Mouse (Mus musculus): Measurements from ENCODE around the gene Sstr4.
A peak's percentile ranks its signal among the peaks of the same experiment; 100 is the strongest.

The Sstr4 gene

DNA sequence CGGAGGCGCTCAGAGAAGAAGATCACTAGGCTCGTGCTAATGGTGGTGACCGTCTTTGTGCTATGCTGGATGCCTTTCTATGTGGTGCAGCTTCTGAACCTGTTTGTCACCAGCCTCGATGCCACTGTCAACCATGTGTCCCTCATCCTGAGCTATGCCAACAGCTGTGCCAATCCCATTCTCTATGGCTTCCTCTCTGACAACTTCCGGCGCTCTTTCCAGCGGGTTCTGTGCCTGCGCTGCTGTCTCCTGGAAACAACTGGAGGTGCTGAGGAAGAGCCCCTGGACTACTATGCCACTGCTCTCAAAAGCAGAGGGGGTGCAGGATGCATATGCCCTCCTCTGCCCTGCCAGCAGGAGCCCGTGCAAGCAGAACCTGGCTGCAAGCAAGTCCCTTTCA lies 1.1 kb downstream of the Sstr4 start:
- DNase-seq, result no peak

DNA sequence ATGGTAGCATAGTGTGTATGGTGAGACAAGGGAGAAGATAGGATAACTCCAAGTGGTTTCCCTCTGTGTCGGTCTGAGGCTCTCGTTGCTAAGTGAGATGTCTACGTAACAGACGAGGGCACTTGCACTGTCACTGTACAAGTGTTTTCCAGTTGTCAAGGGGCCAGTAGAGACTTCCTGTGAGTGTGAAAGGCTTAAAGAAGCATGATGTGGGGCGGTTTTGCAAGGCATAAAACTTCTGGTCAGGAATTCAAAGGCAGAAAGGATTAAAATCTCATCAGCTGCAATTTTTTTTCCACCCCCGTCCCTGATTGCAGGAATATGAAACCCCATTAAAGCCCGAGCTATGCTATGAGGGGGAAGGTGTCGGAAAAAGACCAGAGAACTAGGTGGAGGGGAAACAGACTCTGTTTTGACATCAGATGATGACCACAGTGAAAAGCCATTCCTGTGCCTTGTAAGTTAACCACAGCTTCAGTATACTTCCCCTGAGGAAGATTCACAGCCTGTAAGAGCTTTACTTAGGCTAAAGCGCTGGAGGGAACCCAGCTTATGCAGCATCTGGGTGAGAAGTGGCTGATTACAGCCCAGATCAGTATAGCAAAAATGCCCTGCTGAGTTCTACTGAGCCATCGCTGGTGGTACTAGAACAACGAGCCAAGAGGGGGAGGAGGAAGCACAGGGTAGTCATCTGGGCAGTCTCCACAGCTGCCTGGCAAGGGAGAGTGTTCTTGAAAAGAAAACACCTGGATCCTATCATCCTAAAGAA lies 2.1 kb downstream of the Sstr4 start:
- DNase-seq, result no peak

DNA sequence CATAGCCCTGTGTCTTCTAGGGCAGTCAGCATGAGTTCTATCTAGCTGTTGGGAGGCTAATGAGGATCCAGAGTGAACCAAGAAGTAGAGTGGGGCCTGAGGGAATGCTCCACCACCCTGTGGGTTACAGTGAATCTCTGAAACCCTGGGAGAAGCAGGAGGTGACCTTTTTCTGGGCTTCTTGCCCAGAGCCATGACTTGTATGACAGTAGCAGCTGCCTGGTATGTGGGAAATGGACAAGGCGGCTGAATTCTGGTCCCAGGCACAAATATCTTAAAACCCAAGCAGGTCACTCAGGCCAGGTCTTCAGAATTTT lies 2.6 kb downstream of the Sstr4 start:
- DNase-seq, result no peak

- DNase-seq, result no peak
These were observed 3.9 kb downstream of the Sstr4 start for GRCm38 (mm10) chr2:148398901-148399685.

GRCm38 (mm10) chr2:148402227-148402626 lies 7.1 kb downstream of the Sstr4 start:
- DNase-seq, result no peak

GRCm38 (mm10) chr2:148404906-148405305 lies 9.8 kb downstream of the Sstr4 start:
- DNase-seq, result no peak

GRCm38 (mm10) chr2:148406160-148406970 lies 11.2 kb downstream of the Sstr4 start:
- DNase-seq, result peak; percentile 45

GRCm38 (mm10) chr2:148406971-148407869 lies 12.1 kb downstream of the Sstr4 start:
- DNase-seq, result no peak

- no peak for DNase-seq
These were observed 13.0 kb downstream of the Sstr4 start, which contains the start of gene Thbd for GRCm38 (mm10) chr2:148407870-148408760. Gene Thbd, minus strand, starts transcription at chr2:148408188.

DNA sequence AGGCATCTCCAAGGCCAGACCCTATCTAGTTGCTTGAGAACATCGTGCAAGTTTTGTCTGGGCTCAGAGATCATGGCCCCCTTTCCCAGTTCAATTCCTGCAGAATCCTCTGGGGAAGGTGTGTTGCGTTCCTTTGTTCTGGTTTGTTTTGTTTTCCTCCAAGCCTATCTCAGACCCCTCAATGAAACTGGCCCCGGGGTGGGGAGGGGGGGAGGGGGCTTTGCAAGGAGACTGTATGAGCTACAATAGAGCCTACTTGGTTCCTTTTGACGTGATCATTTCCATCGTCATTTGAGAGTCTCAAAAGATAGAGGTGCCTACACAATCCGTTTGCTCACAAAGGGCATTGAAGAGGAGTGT lies 13.6 kb downstream of the Sstr4 start:
- no peak for DNase-seq

DNA sequence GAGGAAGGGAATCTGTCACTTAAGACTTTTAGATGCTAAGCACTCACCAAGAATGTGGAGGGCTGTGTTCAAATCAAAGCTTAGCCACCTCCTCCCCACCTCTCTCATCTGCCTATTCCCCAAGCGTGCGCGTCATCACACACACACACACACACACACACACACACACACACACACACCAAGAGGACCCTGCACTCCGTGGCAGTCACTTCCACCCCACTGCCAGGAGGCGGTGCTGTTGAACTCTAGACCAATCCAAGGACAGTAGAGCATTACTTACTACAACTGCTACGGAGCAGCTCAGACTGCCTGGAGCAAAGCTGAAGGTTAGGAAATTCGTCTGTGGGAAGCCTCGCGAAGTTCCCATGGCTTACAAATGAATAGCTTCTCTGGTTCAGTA lies 14.0 kb downstream of the Sstr4 start:
- DNase-seq, result peak; percentile 65

GRCm38 (mm10) chr2:148409821-148410220 lies 14.7 kb downstream of the Sstr4 start:
- no peak for DNase-seq

DNA sequence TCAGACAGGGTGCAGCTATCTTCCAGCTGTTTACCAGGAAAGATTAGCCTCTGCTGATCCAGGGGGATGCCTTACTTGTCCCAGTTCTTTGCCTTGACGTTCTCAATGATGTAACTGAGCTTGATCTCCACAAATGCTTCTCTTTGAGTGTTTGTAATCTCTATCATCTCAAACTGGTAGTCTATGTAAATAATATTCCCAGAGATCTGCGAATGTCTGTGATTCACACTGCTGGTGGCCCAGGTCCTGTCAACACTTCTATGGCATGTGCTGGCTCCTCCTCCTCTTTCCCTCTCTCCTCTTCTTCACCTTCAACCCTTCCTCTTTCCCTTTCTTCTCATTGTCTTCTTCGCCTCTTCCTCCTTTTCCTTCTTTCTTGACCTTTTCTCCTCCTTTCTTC lies 24.0 kb downstream of the Sstr4 start:
- no peak for DNase-seq

- DNase-seq, result no peak
These were observed 24.6 kb downstream of the Sstr4 start for GRCm38 (mm10) chr2:148419776-148420175.

- no peak for DNase-seq
These were observed 26.0 kb downstream of the Sstr4 start for GRCm38 (mm10) chr2:148421112-148421511.

GRCm38 (mm10) chr2:148421706-148422105 lies 26.6 kb downstream of the Sstr4 start:
- no peak for DNase-seq

GRCm38 (mm10) chr2:148425709-148426382 lies 30.7 kb downstream of the Sstr4 start:
- DNase-seq, result no peak

DNA sequence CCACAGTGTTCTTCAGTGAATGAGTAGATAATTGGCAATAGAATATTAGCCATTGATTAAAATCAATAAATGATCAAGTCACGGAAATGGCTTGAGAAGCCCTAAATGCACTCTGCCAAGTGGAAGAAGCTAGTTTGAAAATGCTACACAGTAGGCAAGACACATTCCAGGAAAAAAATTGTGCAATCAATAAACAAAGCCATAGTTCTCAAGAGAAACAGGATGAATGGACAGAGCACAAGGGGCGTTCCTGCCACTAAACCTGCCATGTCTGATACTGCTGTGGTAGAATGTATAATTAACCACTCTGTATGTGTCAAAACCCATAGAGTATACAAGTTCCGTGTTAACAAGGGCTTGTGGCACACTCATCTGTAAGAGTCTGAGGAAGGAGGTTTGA lies 32.4 kb downstream of the Sstr4 start:
- no peak for DNase-seq

DNA sequence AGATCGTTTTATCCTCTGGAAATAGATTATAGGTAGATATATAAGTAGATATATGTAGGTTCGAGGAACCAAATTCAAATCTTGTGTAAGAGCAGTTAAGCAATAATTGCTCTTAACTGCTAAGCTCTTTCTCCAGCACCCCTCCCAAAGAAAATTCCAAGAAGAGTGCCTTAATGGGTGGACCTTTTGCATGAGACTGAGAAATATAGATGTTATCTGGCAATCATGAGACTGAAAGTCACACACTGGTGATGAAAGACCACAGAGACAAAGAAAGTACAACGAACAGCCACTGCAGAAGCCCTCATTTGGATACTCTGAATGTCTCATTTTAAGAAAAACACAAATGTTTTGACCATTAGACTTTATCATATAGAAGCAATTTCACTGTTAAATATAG lies 33.4 kb downstream of the Sstr4 start:
- DNase-seq, result no peak

- no peak for DNase-seq
These were observed 33.9 kb downstream of the Sstr4 start for GRCm38 (mm10) chr2:148429001-148429505.

- no peak for DNase-seq
These were observed 35.8 kb downstream of the Sstr4 start for GRCm38 (mm10) chr2:148430941-148431340.

Measured in right cerebral cortex, postnatal 14 days (tissue).